Mouse (Mus musculus) macrophage (primary cell): Measurements from ENCODE around the gene Spice1. TPM values are rescaled to one million over a fixed set of nuclear protein-coding genes. Genes with fewer than 3 reads are reported as not detected.
A peak's percentile ranks its signal among the peaks of the same experiment; 100 is the strongest.

Experiments
- H3K27ac ChIP-seq: fragments of 350-480 bp; formaldehyde crosslinking; 2 replicates; pipeline ENCODE4 v1.9.0; 2021
- H3K36me3 ChIP-seq: fragments of 350-480 bp; formaldehyde crosslinking; 2 replicates; pipeline ENCODE4 v1.9.0; 2021; ENCODE audit errors: inconsistent target
- H3K4me3 ChIP-seq: fragments of 350-480 bp; formaldehyde crosslinking; 2 replicates; pipeline ENCODE4 v1.9.0; 2021; ENCODE audit errors: inconsistent target
- H3K79me2 ChIP-seq: fragments of 350-480 bp; formaldehyde crosslinking; 2 replicates; pipeline ENCODE4 v1.9.0; 2021; ENCODE audit errors: inconsistent target
- WGBS: methylation state at CpG from one replicate; pipeline ENCODE4 v1.1.7; 2026; ENCODE audit warnings: inconsistent platforms; ENCODE audit not compliant: missing documents; 5-methylcytosine and 5-hydroxymethylcytosine counted together
- polyA plus RNA-seq: library from polyadenylated mRNA; stranded (reverse); fragments of 250-400 nt; gene quantifications from 3 replicates; pipeline ENCODE4 v1.2.4, GENCODE M21; 2018; ENCODE audit warnings: inconsistent platforms

Gene Spice1
- polyA plus RNA-seq, 1 experiment from 2014 or later, result 4.5 TPM

GRCm38 (mm10) chr16:44337541-44337940 is 9.4 kb upstream of the Spice1 start:
- Histone ChIP-seq H3K79me2 (no peaks in the 10 kb centered on the region), H3K27ac (no peak overlapping the region), H3K4me3 (no peak overlapping the region), H3K36me3 (no peaks in the 10 kb centered on the region)

GRCm38 (mm10) chr16:44349801-44350397 is 3.0 kb downstream of the Spice1 start:
- Histone ChIP-seq H3K79me2 (no peaks in the 10 kb centered on the region), H3K36me3 (no peaks in the 10 kb centered on the region), H3K27ac (peak overlapping the region; percentile 8; the same call in 1 of the 2 replicates), H3K4me3 (no peak overlapping the region; the same call in 1 of the 2 replicates)
- 43% methylated on average over 4 of the region's 4 CpGs for WGBS

- H3K27ac ChIP-seq, result no peak overlapping the region
- no peak overlapping the region for H3K4me3 ChIP-seq
These were observed 9.4 kb downstream of the Spice1 start for GRCm38 (mm10) chr16:44356291-44356690.

GRCm38 (mm10) chr16:44357571-44358268 is 10.8 kb downstream of the Spice1 start:
- no peak overlapping the region for H3K27ac ChIP-seq
- no peaks in the 10 kb centered on the region for H3K79me2 ChIP-seq
- no peaks in the 10 kb centered on the region for H3K36me3 ChIP-seq
- 68% methylated on average over 4 of the region's 4 CpGs for WGBS
- no peak overlapping the region for H3K4me3 ChIP-seq

More at GRCm38 (mm10) chr16:44356291-44356690, 9.4 kb downstream of the Spice1 start:
- 43% methylated on average over 7 of the region's 7 CpGs for WGBS
- Histone ChIP-seq H3K79me2 (no peaks in the 10 kb centered on the region), H3K36me3 (no peaks in the 10 kb centered on the region)

GRCm38 (mm10) chr16:44361921-44362890 is 15.3 kb downstream of the Spice1 start:
- no peak overlapping the region for H3K27ac ChIP-seq
- peaks cover 14% of the 10 kb centered on the region; the same call in 1 of the 2 replicates for H3K36me3 ChIP-seq
- H3K4me3 ChIP-seq, result no peak overlapping the region
- 85% methylated on average over 10 of the region's 10 CpGs for WGBS
- H3K79me2 ChIP-seq, result no peaks in the 10 kb centered on the region

GRCm38 (mm10) chr16:44365522-44365921 is 18.6 kb downstream of the Spice1 start:
- 95% methylated on average over 7 of the region's 7 CpGs for WGBS
- no peaks in the 10 kb centered on the region for H3K79me2 ChIP-seq
- H3K27ac ChIP-seq, result no peak overlapping the region
- no peak overlapping the region for H3K4me3 ChIP-seq
- H3K36me3 ChIP-seq, result peaks cover 19% of the 10 kb centered on the region; the same call in 1 of the 2 replicates

GRCm38 (mm10) chr16:44375459-44375858 is 28.5 kb downstream of the Spice1 start:
- 97% methylated on average over 4 of the region's 4 CpGs for WGBS
- peaks cover 11% of the 10 kb centered on the region; the same call in 1 of the 2 replicates for H3K36me3 ChIP-seq
- H3K79me2 ChIP-seq, result no peaks in the 10 kb centered on the region

GRCm38 (mm10) chr16:44380006-44380405 is 33.1 kb downstream of the Spice1 start:
- H3K4me3 ChIP-seq, result no peak overlapping the region
- 86% methylated on average over 4 of the region's 4 CpGs for WGBS
- no peaks in the 10 kb centered on the region for H3K79me2 ChIP-seq
- H3K27ac ChIP-seq, result no peak overlapping the region
- H3K36me3 ChIP-seq, result 0 out of 2 replicates have a peak, but pooled peaks cover 4% of the 10 kb centered on the region

More at GRCm38 (mm10) chr16:44375459-44375858, 28.5 kb downstream of the Spice1 start:
- Histone ChIP-seq H3K4me3 (no peak overlapping the region), H3K27ac (no peak overlapping the region)

GRCm38 (mm10) chr16:44381578-44381977 is 34.7 kb downstream of the Spice1 start:
- no peak overlapping the region for H3K27ac ChIP-seq
- 100% methylated on average over 2 of the region's 5 CpGs for WGBS
- H3K4me3 ChIP-seq, result no peak overlapping the region
- H3K79me2 ChIP-seq, result no peaks in the 10 kb centered on the region
- H3K36me3 ChIP-seq, result 0 out of 2 replicates have a peak, but pooled peaks cover 4% of the 10 kb centered on the region

GRCm38 (mm10) chr16:44383549-44383948 is 36.6 kb downstream of the Spice1 start:
- H3K27ac ChIP-seq, result no peak overlapping the region
- no peak overlapping the region for H3K4me3 ChIP-seq
- H3K36me3 ChIP-seq, result 0 out of 2 replicates have a peak, but pooled peaks cover 4% of the 10 kb centered on the region
- 88% methylated on average over 2 of the region's 2 CpGs for WGBS
- no peaks in the 10 kb centered on the region for H3K79me2 ChIP-seq

GRCm38 (mm10) chr16:44384251-44384650 is 37.3 kb downstream of the Spice1 start:
- 100% methylated on average over 1 of the region's 1 CpGs for WGBS
- Histone ChIP-seq H3K27ac (no peak overlapping the region), H3K36me3 (no peaks in the 10 kb centered on the region), H3K4me3 (no peak overlapping the region), H3K79me2 (no peaks in the 10 kb centered on the region)

- no peak overlapping the region for H3K27ac ChIP-seq
- no peak overlapping the region for H3K4me3 ChIP-seq
- no peaks in the 10 kb centered on the region for H3K36me3 ChIP-seq
- no peaks in the 10 kb centered on the region for H3K79me2 ChIP-seq
- 53% methylated on average over 9 of the region's 9 CpGs for WGBS
These were observed 45.1 kb downstream of the Spice1 start for GRCm38 (mm10) chr16:44391877-44392548.

- 12% methylated on average over 17 of the region's 17 CpGs for whole genome bisulfite sequencing
- Histone ChIP-seq H3K4me3 (no peak within 1 kb of the TSS), H3K36me3 (no peaks in the 10 kb centered on the region), H3K79me2 (no peaks in the 10 kb centered on the region), H3K27ac (no peak within 1 kb of the TSS)
These were observed 47.8 kb downstream of the Spice1 start, which contains the start of gene Cfap44 for GRCm38 (mm10) chr16:44394577-44395243. Gene Cfap44 (plus strand): TSS chr16:44394796.
